Mouse (Mus musculus) MEL (cell line): ENCODE results near the gene Vmn1r13. TPM values are rescaled to one million over a fixed set of nuclear protein-coding genes. Genes with fewer than 3 reads are reported as not detected.

Experiments
- DNase-seq: peaks from one replicate; pipeline ENCODE4 v3.0.0; 2011; ENCODE audit warnings: low read depth, low spot score
- H3K27ac ChIP-seq: 2 replicates; pipeline ENCODE4 v1.5.1; 2012; ENCODE audit warnings: low read depth, mild to moderate bottlenecking, control low read depth, low read length, moderate library complexity; ENCODE audit not compliant: control insufficient read depth
- H3K27me3 ChIP-seq, 2 experiments: fragments of 150-350 bp in 1 of 2; sonication (generic) in 1 of 2; 2 replicates each; pipeline ENCODE4 v1.6.1; 2012; ENCODE audit warnings: low read length in 2 of 2, mild to moderate bottlenecking in 2 of 2, improper control_type of control experiment in 1 of 2, moderate library complexity in 1 of 2; ENCODE audit not compliant: insufficient read depth in 2 of 2, control insufficient read depth in 1 of 2
- H3K36me3 ChIP-seq, 2 experiments: 2 replicates each; pipeline ENCODE4 v1.6.1; 2012 to 2014; ENCODE audit warnings: low read length in 2 of 2, improper control_type of control experiment in 1 of 2, inconsistent platforms in 1 of 2, mild to moderate bottlenecking in 1 of 2; ENCODE audit not compliant: insufficient read depth in 2 of 2, control insufficient read depth in 1 of 2
- H3K4me1 ChIP-seq, 2 experiments: fragments of 150-350 bp in 1 of 2; sonication (generic) in 1 of 2; 2 replicates each; pipeline ENCODE4 v1.6.1; 2012; ENCODE audit warnings: low read length in 2 of 2, improper control_type of control experiment in 1 of 2, mild to moderate bottlenecking in 1 of 2; ENCODE audit not compliant: insufficient read depth in 2 of 2, control insufficient read depth in 1 of 2
- H3K4me3 ChIP-seq, 2 experiments: fragments of 150-350 bp in 1 of 2; sonication (generic) in 1 of 2; 2 replicates each; pipeline ENCODE4 v1.5.1; 2012; ENCODE audit warnings: low read depth in 2 of 2, low read length in 2 of 2, mild to moderate bottlenecking in 2 of 2, moderate library complexity in 2 of 2, control low read depth in 1 of 2, improper control_type of control experiment in 1 of 2; ENCODE audit not compliant: control insufficient read depth in 1 of 2, insufficient read depth in 1 of 2
- H3K79me2 ChIP-seq: 2 replicates; pipeline ENCODE4 v1.6.1; 2012; ENCODE audit warnings: mild to moderate bottlenecking, low read length, moderate library complexity; ENCODE audit not compliant: control insufficient read depth, poor library complexity, insufficient read depth
- H3K9ac ChIP-seq: 2 replicates; pipeline ENCODE4 v1.6.1; 2012; ENCODE audit warnings: low read depth, mild to moderate bottlenecking, control low read depth, low read length, moderate library complexity; ENCODE audit not compliant: control insufficient read depth, poor library complexity, severe bottlenecking
- H3K9me3 ChIP-seq: fragments of 150-350 bp; sonication (generic); replicated peaks from 2 replicates; pipeline ENCODE4 v1.6.1; 2012; ENCODE audit warnings: mild to moderate bottlenecking, low read length, improper control_type of control experiment, moderate library complexity; ENCODE audit not compliant: insufficient read depth
- BHLHE40 ChIP-seq: IDR thresholded peaks from 2 replicates; pipeline ENCODE4 v1.6.1; 2012; ENCODE audit warnings: low read depth, mild to moderate bottlenecking, inconsistent platforms, low read length, improper control_type of control experiment, borderline replicate concordance
- E2F4 ChIP-seq: IDR thresholded peaks from 2 replicates; pipeline ENCODE4 v1.6.1; 2011; ENCODE audit warnings: low read depth, low read length, improper control_type of control experiment, borderline replicate concordance
- MXI1 ChIP-seq: IDR thresholded peaks from 2 replicates; pipeline ENCODE4 v1.6.1; 2011; ENCODE audit warnings: mild to moderate bottlenecking, low read depth, low read length, improper control_type of control experiment
- MYB ChIP-seq: IDR thresholded peaks from 2 replicates; pipeline ENCODE4 v1.6.1; 2011; ENCODE audit warnings: mild to moderate bottlenecking, low read depth, low read length, improper control_type of control experiment
- polyA plus RNA-seq, 2 experiments: library from polyadenylated mRNA; stranded (reverse) in 1 of 2; unstranded in 1 of 2; fragments of >175 nt in 1 of 2; fragments of >200 nt in 1 of 2; gene quantifications; 2 replicates each; pipeline versions ENCODE4 v1.2.1 to v1.2.4; 2012; ENCODE audit warnings: low replicate concordance in 2 of 2, low read depth in 1 of 2; ENCODE audit not compliant: insufficient read length in 2 of 2, insufficient read depth in 1 of 2, missing spikeins in 1 of 2
- total RNA-seq: library from RNA; depleted of rRNA; stranded (reverse); fragments of 300-350 nt; gene quantifications from 2 replicates; pipeline ENCODE4 v1.2.3, GENCODE M21; 2012; rRNA removed

Gene Vmn1r13
- total and polyA plus RNA-seq, 3 experiments, result 0.06 TPM; not detected in 2

DNA sequence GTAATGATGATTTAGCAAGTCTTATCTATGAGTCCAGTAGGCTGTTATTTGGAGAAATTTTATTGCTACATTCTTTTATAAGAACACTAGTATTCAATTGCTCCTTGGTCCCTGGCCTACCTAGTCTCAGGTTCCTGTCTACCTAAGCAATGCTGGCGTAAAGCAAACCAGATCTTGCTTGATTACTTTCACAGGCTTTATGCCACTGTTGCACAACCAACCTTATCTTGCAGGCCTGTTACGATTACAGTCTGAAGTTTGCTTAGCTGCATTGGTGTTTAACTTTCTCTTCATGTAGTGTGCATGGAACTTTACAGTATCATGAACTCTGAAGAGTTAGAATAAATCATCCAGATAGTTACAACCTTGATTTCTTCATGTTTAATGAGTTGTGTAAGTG lies 57.9 kb downstream of the Vmn1r13 start:
- Histone ChIP-seq H3K27me3 (no peaks in the 10 kb centered on the region), H3K4me1 (no peaks in the 10 kb centered on the region), H3K9ac (no peak overlapping the region), H3K36me3 (no peaks in the 10 kb centered on the region), H3K79me2 (no peaks in the 10 kb centered on the region), H3K9me3 (no peaks in the 10 kb centered on the region), H3K4me3 (no peak overlapping the region), H3K27ac (no peak overlapping the region)
- DNase-seq, result no peak
- TF ChIP-seq MYB (no peak), BHLHE40 (no peak), MXI1 (no peak), E2F4 (no peak)

Other genes with a start within 250 kb of the Vmn1r13 start
- gene Vmn1r5, start 233.0 kb upstream of the Vmn1r13 start, total RNA-seq, result not detected in 2 replicates
- not detected for gene Vmn1r5, start 233.0 kb upstream of the Vmn1r13 start, polyA plus RNA-seq
- gene Vmn1r6, start 206.0 kb upstream of the Vmn1r13 start, total RNA-seq, result not detected in 2 replicates
- under 1 TPM in 1 of 2 experiments, not detected in 1; 0.01 TPM for gene Vmn1r6, start 206.0 kb upstream of the Vmn1r13 start, polyA plus RNA-seq
- gene Vmn1r7, start 178.0 kb upstream of the Vmn1r13 start, total RNA-seq, result not detected in 2 replicates
- gene Vmn1r7, start 178.0 kb upstream of the Vmn1r13 start, polyA plus RNA-seq, result not detected
- not detected in 2 replicates for gene Vmn1r8, start 171.0 kb upstream of the Vmn1r13 start, total RNA-seq
- not detected for gene Vmn1r8, start 171.0 kb upstream of the Vmn1r13 start, polyA plus RNA-seq
- gene Vmn1r9, start 136.5 kb upstream of the Vmn1r13 start, total RNA-seq, result not detected in 2 replicates
- gene Vmn1r9, start 136.5 kb upstream of the Vmn1r13 start, polyA plus RNA-seq, result not detected
- gene Vmn1r10, start 93.8 kb upstream of the Vmn1r13 start, total RNA-seq, result not detected in 2 replicates
- gene Vmn1r10, start 93.8 kb upstream of the Vmn1r13 start, polyA plus RNA-seq, result not detected
- not detected in 2 replicates for gene Vmn1r11, start 69.8 kb upstream of the Vmn1r13 start, total RNA-seq
- gene Vmn1r11, start 69.8 kb upstream of the Vmn1r13 start, polyA plus RNA-seq, result not detected
- not detected in 2 replicates for gene Vmn1r12, start 46.4 kb upstream of the Vmn1r13 start, total RNA-seq
- gene Vmn1r12, start 46.4 kb upstream of the Vmn1r13 start, polyA plus RNA-seq, result not detected
- gene Vmn1r14, start 28.4 kb downstream of the Vmn1r13 start, total RNA-seq, result not detected in 2 replicates
- gene Vmn1r14, start 28.4 kb downstream of the Vmn1r13 start, polyA plus RNA-seq, result not detected
- not detected in 2 replicates for gene Vmn1r15, start 54.7 kb downstream of the Vmn1r13 start, total RNA-seq
- gene Vmn1r15, start 54.7 kb downstream of the Vmn1r13 start, polyA plus RNA-seq, result under 1 TPM in 1 of 2 experiments, not detected in 1; 0.77 TPM
- gene Vmn1r16, start 126.2 kb downstream of the Vmn1r13 start, total RNA-seq, result not detected in 2 replicates
- gene Vmn1r16, start 126.2 kb downstream of the Vmn1r13 start, polyA plus RNA-seq, result not detected
- gene Vmn1r17, start 160.4 kb downstream of the Vmn1r13 start, total RNA-seq, result not detected in 2 replicates
- not detected for gene Vmn1r17, start 160.4 kb downstream of the Vmn1r13 start, polyA plus RNA-seq
- gene Vmn1r18, start 192.5 kb downstream of the Vmn1r13 start, total RNA-seq, result not detected in 2 replicates
- gene Vmn1r18, start 192.5 kb downstream of the Vmn1r13 start, polyA plus RNA-seq, result under 1 TPM in 1 of 2 experiments, not detected in 1; under 0.01 TPM
- not detected in 2 replicates for gene Vmn1r19, start 200.5 kb downstream of the Vmn1r13 start, total RNA-seq
- not detected for gene Vmn1r19, start 200.5 kb downstream of the Vmn1r13 start, polyA plus RNA-seq
- gene Vmn1r20, start 225.6 kb downstream of the Vmn1r13 start, total RNA-seq, result not detected in 2 replicates
- not detected for gene Vmn1r20, start 225.6 kb downstream of the Vmn1r13 start, polyA plus RNA-seq